Mouse (Mus musculus) left cerebral cortex, adult 18-20 months (tissue): ENCODE measurements around the gene Kmt5b. TPM values are rescaled to one million over a fixed set of nuclear protein-coding genes. Genes with fewer than 3 reads are reported as not detected.
A peak's percentile ranks its signal among the peaks of the same experiment; 100 is the strongest.

Experiments
- DNase-seq, 2 experiments: peaks; one replicate each; pipeline ENCODE4 v3.0.0; 2021 to 2022; ENCODE audit warnings: low spot score in 2 of 2, mixed read lengths in 1 of 2
- total RNA-seq, 2 experiments: library from RNA; stranded (reverse); gene quantifications; 2 replicates each; pipeline ENCODE4 v1.2.3; 2021

Gene Kmt5b
- total RNA-seq, 2 experiments from 2014 or later, result 48.8 to 49.8 TPM

GRCm38 (mm10) chr19:3767781-3768696 lies 818 bp downstream of the Kmt5b start:
- peak; percentile 87 to 88 for DNase-seq

DNA sequence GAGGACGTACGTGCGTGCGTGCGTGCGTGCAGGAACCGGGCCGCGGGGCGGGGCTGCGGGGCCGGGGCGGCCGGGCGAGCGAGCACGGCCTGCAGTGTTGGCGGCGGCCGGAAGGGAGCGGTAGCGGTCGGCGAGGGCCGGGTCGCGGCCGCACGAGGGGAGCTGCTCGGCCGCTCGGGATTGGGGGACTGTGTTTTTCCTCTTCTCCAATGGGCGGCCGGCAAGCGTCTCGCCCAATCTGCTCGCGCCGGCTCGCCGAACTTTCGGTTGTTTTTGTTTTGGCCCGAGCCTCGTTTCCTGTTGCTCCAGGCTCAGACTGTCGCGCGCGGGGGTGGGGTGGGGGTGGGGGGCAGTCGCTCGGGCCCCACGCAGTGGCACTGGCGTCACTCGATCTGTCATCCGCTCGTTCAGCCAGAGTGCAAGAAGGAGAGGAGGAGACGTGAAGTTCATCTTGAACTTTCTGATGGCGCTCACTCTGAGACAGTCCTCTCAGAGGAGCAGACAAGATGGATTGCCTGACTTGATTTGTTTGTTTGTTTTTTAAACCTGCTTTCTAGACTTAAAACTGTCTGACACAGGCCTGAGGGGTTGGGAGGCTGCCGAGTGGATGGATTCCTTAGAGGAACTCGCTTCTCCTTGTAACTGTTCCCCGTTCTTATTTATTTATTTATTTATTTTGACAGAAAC lies 1.6 kb downstream of the Kmt5b start:
- DNase-seq, result peak; percentile 90 to 94

DNA sequence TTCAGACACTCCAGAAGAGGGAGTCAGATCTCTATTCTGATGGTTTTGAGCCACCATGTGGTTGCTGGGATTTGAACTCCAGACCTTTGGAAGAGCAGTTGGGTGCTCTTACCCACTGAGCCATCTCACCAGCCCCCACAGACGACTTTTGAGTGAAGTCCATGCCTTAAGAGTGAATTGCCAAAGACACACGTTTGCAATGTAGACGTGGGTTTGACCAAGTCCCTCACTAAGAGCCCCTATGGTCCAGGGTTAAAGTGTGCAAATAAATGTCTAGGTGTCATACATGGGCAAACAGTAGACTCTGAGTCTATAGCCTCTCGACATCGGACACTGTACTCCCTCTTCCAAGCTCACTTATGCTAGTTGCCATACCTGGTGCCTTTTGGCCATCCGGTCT lies 2.3 kb downstream of the Kmt5b start:
- DNase-seq, result no peak

- no peak for DNase-seq
Observed at GRCm38 (mm10) chr19:3774159-3774558, 6.9 kb downstream of the Kmt5b start.

GRCm38 (mm10) chr19:3778713-3779112 lies 11.5 kb downstream of the Kmt5b start:
- DNase-seq, result no peak

DNA sequence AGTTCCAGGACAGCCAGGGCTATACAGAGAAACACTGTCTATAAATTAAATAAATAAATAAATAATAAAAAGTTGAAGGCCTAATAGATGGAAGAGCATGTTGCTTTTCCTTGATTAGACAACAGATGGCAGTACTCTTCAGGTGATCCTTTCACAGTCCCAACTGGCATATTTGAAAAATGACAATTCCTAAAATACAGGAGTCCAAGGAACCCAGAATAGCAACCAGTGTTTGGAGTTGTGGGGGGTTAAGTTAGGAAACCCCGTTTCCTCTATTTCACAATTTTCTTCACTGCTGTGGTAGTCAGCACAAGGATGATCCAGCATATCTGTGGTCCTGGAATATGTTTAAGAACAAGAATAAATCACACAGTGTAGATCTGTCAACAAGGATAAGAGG lies 22.9 kb downstream of the Kmt5b start:
- no peak for DNase-seq

- no peak for DNase-seq
Observed at GRCm38 (mm10) chr19:3805526-3805925, 38.3 kb downstream of the Kmt5b start.

GRCm38 (mm10) chr19:3810536-3811233 lies 43.5 kb downstream of the Kmt5b start:
- DNase-seq, result no peak

GRCm38 (mm10) chr19:3814461-3814860 lies 47.2 kb downstream of the Kmt5b start:
- DNase-seq, result no peak

DNA sequence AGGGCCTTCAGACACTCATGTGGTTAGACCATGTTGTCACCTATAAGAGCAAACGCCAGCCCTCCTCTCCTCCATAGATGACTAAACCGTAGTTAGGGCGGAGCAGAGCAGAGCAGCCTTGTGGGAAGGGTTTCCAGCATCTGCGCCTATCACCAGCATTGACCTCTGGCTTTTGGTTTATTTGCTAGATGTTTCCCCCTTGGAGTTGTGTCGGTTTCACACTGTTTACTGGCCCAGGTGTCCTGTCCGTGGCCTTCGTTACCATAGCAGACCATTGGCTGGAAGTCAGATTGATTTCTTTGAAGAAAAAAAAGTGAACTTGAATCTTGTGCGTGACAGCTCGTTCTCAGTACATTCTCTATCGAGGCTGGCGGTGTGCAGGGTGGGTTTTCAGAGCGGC lies 48.6 kb downstream of the Kmt5b start:
- DNase-seq, result no peak

- no peak for DNase-seq
Observed at GRCm38 (mm10) chr19:3819080-3819479, 51.9 kb downstream of the Kmt5b start.

- no peak for DNase-seq
Observed at GRCm38 (mm10) chr19:3819899-3820444, 52.8 kb downstream of the Kmt5b start.

DNA sequence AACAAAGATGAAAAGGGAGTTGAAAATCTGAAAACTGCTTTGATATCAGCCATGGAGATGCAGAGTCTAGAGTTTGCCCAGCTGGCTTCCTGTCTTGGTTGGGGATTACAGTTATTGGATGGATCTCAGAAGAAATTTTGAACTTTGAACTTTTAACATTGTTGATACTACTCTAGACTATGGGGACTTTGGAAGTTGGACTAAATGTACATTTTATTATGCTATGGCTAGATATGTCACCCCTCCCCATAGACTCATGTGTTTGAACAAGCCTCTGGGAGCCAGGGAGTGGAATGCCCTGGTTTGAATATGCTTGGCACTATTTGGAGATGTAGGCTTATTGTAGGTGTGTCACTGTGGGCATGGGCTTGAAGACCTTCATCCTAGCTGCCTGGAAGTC lies 57.8 kb downstream of the Kmt5b start:
- no peak for DNase-seq

- no peak for DNase-seq
Observed at GRCm38 (mm10) chr19:3829863-3830262, 62.6 kb downstream of the Kmt5b start.

GRCm38 (mm10) chr19:3831716-3832115 lies 64.5 kb downstream of the Kmt5b start:
- DNase-seq, result no peak

DNA sequence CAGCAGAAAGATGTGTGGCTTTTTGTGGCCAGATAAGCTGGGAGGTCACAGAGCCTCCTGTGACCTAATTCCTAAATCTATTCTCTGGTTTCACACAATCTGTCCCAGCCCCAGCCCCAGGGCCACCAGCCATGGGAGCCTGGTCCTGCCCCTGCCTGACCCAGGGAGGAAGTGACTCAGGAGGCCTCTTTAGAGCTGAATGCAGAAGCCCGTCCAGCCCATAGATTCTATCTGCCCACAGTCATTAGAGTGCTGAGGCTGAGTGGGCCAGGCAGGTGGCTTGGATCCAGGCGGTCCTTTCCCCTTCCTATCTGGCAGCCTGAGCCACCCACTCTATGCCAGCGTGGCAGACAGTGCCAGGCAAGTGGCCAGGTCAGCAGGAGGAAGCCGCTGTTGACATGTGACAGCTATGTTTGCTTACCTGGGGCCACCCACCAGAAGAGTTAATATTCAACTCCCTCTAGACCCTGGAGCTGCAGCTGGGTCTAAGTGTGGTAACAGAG lies 65.7 kb downstream of the Kmt5b start:
- no peak for DNase-seq

- DNase-seq, result no peak
Observed at GRCm38 (mm10) chr19:3834301-3834700, 67.1 kb downstream of the Kmt5b start.

GRCm38 (mm10) chr19:3836791-3837190 lies 69.6 kb downstream of the Kmt5b start:
- no peak for DNase-seq

DNA sequence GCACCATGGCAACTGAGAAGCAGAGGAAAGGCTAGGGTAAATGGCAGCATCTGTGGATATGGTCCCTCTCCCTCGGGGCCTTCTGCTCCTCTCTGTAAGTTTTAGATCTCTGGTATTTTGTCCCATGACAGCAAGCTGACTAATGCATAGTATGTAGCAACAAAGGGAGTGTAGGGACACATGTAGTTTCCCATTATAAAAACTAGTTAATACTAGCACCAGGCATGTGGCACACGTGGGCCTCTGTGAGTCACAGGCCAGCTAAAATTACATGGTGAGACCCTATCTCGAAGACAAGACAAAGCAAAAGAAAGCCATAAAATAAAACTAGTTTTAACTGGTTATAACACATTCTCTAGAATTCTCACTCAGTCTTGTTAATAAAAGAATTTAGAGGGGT lies 71.7 kb downstream of the Kmt5b start:
- no peak for DNase-seq

DNA sequence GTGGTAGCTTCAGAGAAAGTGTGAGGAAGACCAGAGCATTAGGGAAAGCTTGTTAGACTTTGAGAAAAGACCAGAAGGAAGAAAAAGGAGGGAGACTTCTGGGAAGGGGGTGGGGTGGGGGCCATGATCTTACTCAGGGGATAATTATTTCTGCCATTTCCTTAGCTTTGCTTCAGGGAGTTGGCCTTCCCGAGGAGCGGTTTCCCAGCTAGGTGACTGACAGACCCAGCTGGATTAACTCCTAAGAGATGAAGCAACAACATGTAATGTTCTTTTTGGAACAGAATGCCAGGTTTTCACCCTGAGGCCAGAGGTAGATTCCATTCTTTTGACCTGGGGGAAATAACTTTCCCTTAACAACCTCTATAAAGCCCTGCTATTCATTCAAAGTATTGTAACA lies 72.5 kb downstream of the Kmt5b start:
- DNase-seq, result no peak

DNA sequence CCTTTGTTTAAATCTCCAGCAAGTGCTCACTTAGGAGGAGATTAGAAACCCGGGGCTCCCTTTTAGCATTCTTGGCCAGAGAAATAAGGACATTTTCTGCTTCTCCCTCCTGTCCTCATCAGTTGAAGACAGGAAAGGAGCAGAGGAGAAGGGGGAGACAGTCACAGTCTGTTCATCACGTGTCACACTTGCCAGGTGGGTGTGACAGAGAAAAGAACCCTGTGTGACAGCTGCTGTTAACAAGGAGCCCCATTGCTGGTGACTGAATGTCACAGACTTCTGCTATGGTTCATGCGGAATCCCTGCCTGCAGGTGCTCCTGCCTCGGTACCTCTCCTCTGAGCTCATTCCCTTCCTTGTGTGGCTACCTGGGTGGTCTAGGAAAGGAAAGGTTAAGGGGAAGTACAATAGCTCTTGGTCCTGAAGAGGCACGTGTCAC lies 73.0 kb downstream of the Kmt5b start:
- DNase-seq, result no peak
